Mouse (Mus musculus): ENCODE measurements at regions not wholly inside any gene's neighbourhood (a gene's known extent, or its start where the extent isn't known, plus 50 kb on each side); places are given as distances from the start of the nearest gene placed in this dataset.

- Histone ChIP-seq H3K4me1 (ENCODE audit: control insufficient read depth in 1 of 2, insufficient read depth in 2 of 2, low read length in 2 of 2) (no peaks in the 10 kb centered on the region), H3K4me3 (ENCODE audit: control insufficient read depth in 1 of 2, insufficient read depth in 1 of 2, low read depth in 2 of 2, low read length in 2 of 2) (no peak overlapping the region), H3K27me3 (ENCODE audit: control insufficient read depth in 1 of 2, insufficient read depth in 2 of 2, low read length in 2 of 2) (no peaks in the 10 kb centered on the region), H3K9me3 (replicated peaks; ENCODE audit: insufficient read depth, low read length) (no peaks in the 10 kb centered on the region), H3K9ac (ENCODE audit: control insufficient read depth, low read depth, low read length, poor library complexity, severe bottlenecking) (no peak overlapping the region), H3K79me2 (ENCODE audit: control insufficient read depth, insufficient read depth, low read length, poor library complexity) (no peaks in the 10 kb centered on the region), H3K36me3 (ENCODE audit: control insufficient read depth in 1 of 2, insufficient read depth in 2 of 2, low read length in 2 of 2) (no peaks in the 10 kb centered on the region), H3K27ac (ENCODE audit: control insufficient read depth, low read depth, low read length) (no peak overlapping the region)
- no peak for DNase-seq (ENCODE audit: low read depth, low spot score)
- TF ChIP-seq ZC3H11A (IDR thresholded peaks at IDR 0.05; ENCODE audit: low read depth, low read length) (no peak), USF1 (IDR thresholded peaks at IDR 0.05; ENCODE audit: low read depth, low read length) (no peak), HCFC1 (IDR thresholded peaks at IDR 0.05; ENCODE audit: low read depth, low read length) (no peak), TAL1 (IDR thresholded peaks at IDR 0.05; ENCODE audit: low read length) (no peak), ELF1 (IDR thresholded peaks at IDR 0.05; ENCODE audit: low read depth, low read length) (no peak), MYB (IDR thresholded peaks at IDR 0.05; ENCODE audit: low read depth, low read length) (no peak), NELFE (IDR thresholded peaks at IDR 0.05; ENCODE audit: low read depth, low read length) (no peak), CHD2 (IDR thresholded peaks at IDR 0.05; ENCODE audit: low read length) (no peak), TCF12 (IDR thresholded peaks at IDR 0.05; ENCODE audit: low read depth, low read length) (no peak), ZKSCAN1 (IDR thresholded peaks at IDR 0.05; ENCODE audit: low read depth, low read length) (no peak), POLR2A (IDR thresholded peaks at IDR 0.05; ENCODE audit: control insufficient read depth in 1 of 2, insufficient read depth in 1 of 2, low read depth in 1 of 2, low read length in 2 of 2, poor library complexity in 1 of 2) (no peak), SIN3A (IDR thresholded peaks at IDR 0.05; ENCODE audit: low read length) (no peak), ZMIZ1 (IDR thresholded peaks at IDR 0.05; ENCODE audit: low read depth, low read length) (no peak), RCOR1 (IDR thresholded peaks at IDR 0.05; ENCODE audit: low read depth, low read length) (no peak), ETS1 (IDR thresholded peaks at IDR 0.05; ENCODE audit: low read depth, low read length) (no peak), UBTF (IDR thresholded peaks at IDR 0.05; ENCODE audit: borderline replicate concordance, insufficient read depth, low read depth, low read length) (no peak), EP300 (IDR thresholded peaks at IDR 0.05; ENCODE audit: low read depth in 1 of 2, low read length in 2 of 2) (no peak)
Measured at GRCm38 (mm10) chr4:125385811-125386210, 104.7 kb upstream of the Grik3 start.

- Histone ChIP-seq H3K4me3 (ENCODE audit: control insufficient read depth in 1 of 2, insufficient read depth in 1 of 2, low read depth in 2 of 2, low read length in 2 of 2) (no peak overlapping the region), H3K36me3 (ENCODE audit: control insufficient read depth in 1 of 2, insufficient read depth in 2 of 2, low read length in 2 of 2) (no peaks in the 10 kb centered on the region), H3K27me3 (ENCODE audit: control insufficient read depth in 1 of 2, insufficient read depth in 2 of 2, low read length in 2 of 2) (no peaks in the 10 kb centered on the region), H3K27ac (ENCODE audit: control insufficient read depth, low read depth, low read length) (no peak overlapping the region), H3K9ac (ENCODE audit: control insufficient read depth, low read depth, low read length, poor library complexity, severe bottlenecking) (no peak overlapping the region), H3K4me1 (ENCODE audit: control insufficient read depth in 1 of 2, insufficient read depth in 2 of 2, low read length in 2 of 2) (no peaks in the 10 kb centered on the region), H3K9me3 (replicated peaks; ENCODE audit: insufficient read depth, low read length) (no peaks in the 10 kb centered on the region), H3K79me2 (ENCODE audit: control insufficient read depth, insufficient read depth, low read length, poor library complexity) (no peaks in the 10 kb centered on the region)
- no peak for TF ChIP-seq MYC (IDR thresholded peaks at IDR 0.05; ENCODE audit: low read depth, low read length)
- DNase-seq (ENCODE audit: low read depth, low spot score) = no peak
Measured at GRCm38 (mm10) chr4:125364011-125364410, 126.5 kb upstream of the Grik3 start.
